Mouse (Mus musculus): ENCODE measurements around the gene Map7d1. TPM values are rescaled to one million over a fixed set of nuclear protein-coding genes. Genes with fewer than 3 reads are reported as not detected.

Gene Map7d1
- polyA plus RNA-seq, 1 experiment from 2014 or later = 5.8 TPM

- H3K27me3 ChIP-seq (ENCODE audit: control insufficient read depth, insufficient read depth, low read depth, low read length) = peaks cover 19% of the 10 kb centered on the region
- WGBS (ENCODE audit: insufficient replicate concordance) = 73% methylated on average over 17 of the region's 17 CpGs
- H3K27ac ChIP-seq (ENCODE audit: low read length) = no peak overlapping the region
- H3K4me2 ChIP-seq (ENCODE audit: low read depth, low read length) = no peak overlapping the region
- no peak for ATAC-seq (ENCODE audit: low read depth)
- no peaks in the 10 kb centered on the region for H3K36me3 ChIP-seq (ENCODE audit: control insufficient read depth, insufficient read depth)
- no peak overlapping the region for H3K9ac ChIP-seq (ENCODE audit: low read depth, low read length)
- H3K4me3 ChIP-seq (ENCODE audit: low read depth, low read length) = no peak overlapping the region
- H3K4me1 ChIP-seq (ENCODE audit: control insufficient read depth, low read depth, low read length) = peaks cover 25% of the 10 kb centered on the region
- H3K9me3 ChIP-seq (replicated peaks; ENCODE audit: control insufficient read depth, low read length) = no peaks in the 10 kb centered on the region
Measured at GRCm38 (mm10) chr4:126252411-126253237, 3.5 kb downstream of the Map7d1 start.

GRCm38 (mm10) chr4:126251655-126252254 is 4.4 kb downstream of the Map7d1 start:
- peaks cover 16% of the 10 kb centered on the region for H3K4me1 ChIP-seq (ENCODE audit: control insufficient read depth, low read depth, low read length)
- H3K36me3 ChIP-seq (ENCODE audit: control insufficient read depth, insufficient read depth) = no peaks in the 10 kb centered on the region
- H3K27ac ChIP-seq (ENCODE audit: low read length) = 0 out of 2 replicates have a peak overlapping the region, but pooled peaks have one; percentile 7
- ATAC-seq (ENCODE audit: low read depth) = no peak
- no peak overlapping the region for H3K9ac ChIP-seq (ENCODE audit: low read depth, low read length)
- no peak overlapping the region for H3K4me3 ChIP-seq (ENCODE audit: low read depth, low read length)
- H3K27me3 ChIP-seq (ENCODE audit: control insufficient read depth, insufficient read depth, low read depth, low read length) = peaks cover 11% of the 10 kb centered on the region
- H3K9me3 ChIP-seq (replicated peaks; ENCODE audit: control insufficient read depth, low read length) = no peaks in the 10 kb centered on the region
- no peak overlapping the region for H3K4me2 ChIP-seq (ENCODE audit: low read depth, low read length)
- WGBS (ENCODE audit: insufficient replicate concordance) = 32% methylated on average over 11 of the region's 11 CpGs

DNA sequence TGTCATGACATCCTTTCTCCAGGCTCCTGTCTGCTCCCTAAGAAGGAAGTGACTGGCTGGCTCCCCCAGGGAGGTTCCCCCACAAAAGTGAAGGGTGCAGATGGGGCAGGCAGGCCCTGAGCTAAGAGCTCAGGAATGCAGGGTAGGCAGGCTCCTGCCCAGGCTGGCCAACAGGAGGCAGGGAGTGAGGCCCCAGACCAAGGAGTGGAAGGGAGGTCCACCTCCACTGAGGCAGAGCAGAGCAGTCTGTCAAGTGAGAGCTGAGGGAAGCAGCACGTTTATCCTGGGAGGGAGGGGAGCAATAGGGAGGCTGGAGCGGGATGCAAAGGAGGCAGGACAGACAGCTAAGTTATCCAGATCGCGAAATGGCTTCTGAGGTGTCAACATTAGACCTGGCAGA is 5.5 kb downstream of the Map7d1 start:
- H3K27ac ChIP-seq (ENCODE audit: low read length) = no peak overlapping the region
- H3K9me3 ChIP-seq (replicated peaks; ENCODE audit: control insufficient read depth, low read length) = no peaks in the 10 kb centered on the region
- no peak overlapping the region for H3K9ac ChIP-seq (ENCODE audit: low read depth, low read length)
- H3K36me3 ChIP-seq (ENCODE audit: control insufficient read depth, insufficient read depth) = no peaks in the 10 kb centered on the region
- H3K4me3 ChIP-seq (ENCODE audit: low read depth, low read length) = no peak overlapping the region
- no peak overlapping the region for H3K4me2 ChIP-seq (ENCODE audit: low read depth, low read length)
- WGBS (ENCODE audit: insufficient replicate concordance) = 58% methylated on average over 4 of the region's 4 CpGs
- peaks cover 6% of the 10 kb centered on the region for H3K27me3 ChIP-seq (ENCODE audit: control insufficient read depth, insufficient read depth, low read depth, low read length)
- H3K4me1 ChIP-seq (ENCODE audit: control insufficient read depth, low read depth, low read length) = peaks cover 13% of the 10 kb centered on the region
- ATAC-seq (ENCODE audit: low read depth) = no peak

GRCm38 (mm10) chr4:126248261-126248868 is 7.8 kb downstream of the Map7d1 start:
- ATAC-seq (ENCODE audit: low read depth) = no peak
- no peak overlapping the region for H3K9ac ChIP-seq (ENCODE audit: low read depth, low read length)
- H3K4me2 ChIP-seq (ENCODE audit: low read depth, low read length) = no peak overlapping the region
- no peaks in the 10 kb centered on the region for H3K9me3 ChIP-seq (replicated peaks; ENCODE audit: control insufficient read depth, low read length)
- H3K27me3 ChIP-seq (ENCODE audit: control insufficient read depth, insufficient read depth, low read depth, low read length) = no peaks in the 10 kb centered on the region
- H3K36me3 ChIP-seq (ENCODE audit: control insufficient read depth, insufficient read depth) = no peaks in the 10 kb centered on the region
- 41% methylated on average over 11 of the region's 11 CpGs for WGBS (ENCODE audit: insufficient replicate concordance)
- no peak overlapping the region for H3K4me3 ChIP-seq (ENCODE audit: low read depth, low read length)
- peaks cover 2% of the 10 kb centered on the region for H3K4me1 ChIP-seq (ENCODE audit: control insufficient read depth, low read depth, low read length)
- no peak overlapping the region for H3K27ac ChIP-seq (ENCODE audit: low read length)

DNA sequence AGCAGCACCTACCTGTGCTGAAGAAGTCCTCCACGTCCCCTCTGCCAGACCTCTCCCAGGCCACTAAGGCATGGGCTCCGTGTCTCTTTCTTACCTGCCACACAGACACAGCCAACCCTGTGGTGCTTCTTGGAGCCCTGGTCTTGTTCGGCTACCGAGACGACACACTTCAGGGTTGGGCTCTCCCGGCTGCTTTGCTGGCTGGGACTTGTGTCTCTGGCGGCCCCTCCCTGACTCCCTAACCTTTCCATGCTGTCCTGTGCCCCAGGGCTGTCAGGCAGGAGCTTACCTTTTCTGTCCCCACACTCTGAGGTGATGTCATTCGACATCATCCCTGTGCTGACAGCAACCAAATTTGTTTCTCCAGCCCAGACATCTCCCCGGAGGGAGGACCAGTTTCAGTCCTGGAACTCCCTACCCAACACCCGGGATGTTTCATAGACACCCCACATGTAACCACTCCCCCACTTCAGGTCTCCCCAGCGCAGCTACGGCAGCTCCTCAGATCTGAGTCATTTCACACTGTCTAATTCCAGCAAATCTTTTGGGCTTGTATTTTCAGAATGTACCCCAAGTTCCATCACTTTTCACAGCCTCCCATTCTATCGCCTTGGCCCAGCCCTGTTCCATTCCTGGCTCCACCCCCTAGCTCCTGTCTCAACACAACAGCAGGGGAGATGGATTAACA is 9.8 kb downstream of the Map7d1 start:
- Histone ChIP-seq H3K9me3 (replicated peaks; ENCODE audit: control insufficient read depth, low read length) (no peaks in the 10 kb centered on the region), H3K4me1 (ENCODE audit: control insufficient read depth, low read depth, low read length) (no peaks in the 10 kb centered on the region), H3K36me3 (ENCODE audit: control insufficient read depth, insufficient read depth) (no peaks in the 10 kb centered on the region), H3K27ac (ENCODE audit: low read length) (no peak overlapping the region), H3K27me3 (ENCODE audit: control insufficient read depth, insufficient read depth, low read depth, low read length) (no peaks in the 10 kb centered on the region), H3K4me3 (ENCODE audit: low read depth, low read length) (no peak overlapping the region), H3K4me2 (ENCODE audit: low read depth, low read length) (no peak overlapping the region), H3K9ac (ENCODE audit: low read depth, low read length) (no peak overlapping the region)
- ATAC-seq (ENCODE audit: low read depth) = no peak
- WGBS (ENCODE audit: insufficient replicate concordance) = 71% methylated on average over 13 of the region's 13 CpGs

GRCm38 (mm10) chr4:126242510-126242909 is 13.6 kb downstream of the Map7d1 start:
- no peak overlapping the region for H3K4me3 ChIP-seq (ENCODE audit: low read depth, low read length)
- H3K9me3 ChIP-seq (replicated peaks; ENCODE audit: control insufficient read depth, low read length) = no peaks in the 10 kb centered on the region
- ATAC-seq (ENCODE audit: low read depth) = no peak
- 75% methylated on average over 6 of the region's 6 CpGs for WGBS (ENCODE audit: insufficient replicate concordance)
- H3K4me1 ChIP-seq (ENCODE audit: control insufficient read depth, low read depth, low read length) = no peaks in the 10 kb centered on the region
- H3K9ac ChIP-seq (ENCODE audit: low read depth, low read length) = no peak overlapping the region
- H3K27ac ChIP-seq (ENCODE audit: low read length) = no peak overlapping the region
- no peaks in the 10 kb centered on the region for H3K36me3 ChIP-seq (ENCODE audit: control insufficient read depth, insufficient read depth)
- H3K4me2 ChIP-seq (ENCODE audit: low read depth, low read length) = no peak overlapping the region
- no peaks in the 10 kb centered on the region for H3K27me3 ChIP-seq (ENCODE audit: control insufficient read depth, insufficient read depth, low read depth, low read length)

GRCm38 (mm10) chr4:126241956-126242355 is 14.2 kb downstream of the Map7d1 start:
- Histone ChIP-seq H3K9ac (ENCODE audit: low read depth, low read length) (no peak overlapping the region), H3K9me3 (replicated peaks; ENCODE audit: control insufficient read depth, low read length) (no peaks in the 10 kb centered on the region), H3K4me1 (ENCODE audit: control insufficient read depth, low read depth, low read length) (no peaks in the 10 kb centered on the region), H3K27me3 (ENCODE audit: control insufficient read depth, insufficient read depth, low read depth, low read length) (no peaks in the 10 kb centered on the region), H3K4me3 (ENCODE audit: low read depth, low read length) (no peak overlapping the region), H3K36me3 (ENCODE audit: control insufficient read depth, insufficient read depth) (no peaks in the 10 kb centered on the region), H3K4me2 (ENCODE audit: low read depth, low read length) (no peak overlapping the region), H3K27ac (ENCODE audit: low read length) (no peak overlapping the region)
- no peak for ATAC-seq (ENCODE audit: low read depth)
- 61% methylated on average over 9 of the region's 9 CpGs for whole genome bisulfite sequencing (ENCODE audit: insufficient replicate concordance)

DNA sequence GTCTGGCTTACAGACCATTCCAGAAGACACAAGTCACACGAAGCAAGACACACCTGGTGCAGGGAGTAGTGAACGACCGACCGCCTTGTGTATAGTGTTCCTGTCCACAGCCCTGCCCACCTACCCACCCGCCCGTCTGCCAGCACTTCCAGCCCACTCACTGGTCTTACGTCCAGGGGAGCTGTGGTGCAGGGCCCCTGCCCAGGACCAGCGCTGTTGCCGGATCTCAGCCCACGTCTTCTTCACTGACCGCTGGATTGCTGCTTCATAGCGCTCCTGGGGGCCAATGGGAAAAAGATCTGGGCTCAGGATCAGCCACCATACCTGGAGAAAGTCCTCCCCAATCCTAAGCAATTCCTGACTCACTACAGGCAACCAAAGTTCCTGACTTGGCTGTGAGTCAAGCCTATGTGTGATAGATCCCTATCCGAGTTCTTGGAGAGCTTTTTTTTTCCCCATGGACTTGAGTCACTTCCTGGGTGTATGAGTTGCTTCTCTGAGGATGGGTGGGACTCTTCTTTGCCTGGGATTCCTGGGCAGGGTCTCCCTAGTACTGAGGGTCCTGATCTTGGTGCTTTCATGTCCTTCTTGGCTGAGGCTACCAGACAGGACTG is 16.2 kb downstream of the Map7d1 start:
- Histone ChIP-seq H3K27me3 (ENCODE audit: control insufficient read depth, insufficient read depth, low read depth, low read length) (no peaks in the 10 kb centered on the region), H3K27ac (ENCODE audit: low read length) (no peak overlapping the region), H3K4me3 (ENCODE audit: low read depth, low read length) (no peak overlapping the region), H3K9ac (ENCODE audit: low read depth, low read length) (no peak overlapping the region), H3K4me2 (ENCODE audit: low read depth, low read length) (no peak overlapping the region), H3K4me1 (ENCODE audit: control insufficient read depth, low read depth, low read length) (no peaks in the 10 kb centered on the region), H3K9me3 (replicated peaks; ENCODE audit: control insufficient read depth, low read length) (no peaks in the 10 kb centered on the region), H3K36me3 (ENCODE audit: control insufficient read depth, insufficient read depth) (no peaks in the 10 kb centered on the region; the same call in 1 of the 2 replicates)
- WGBS (ENCODE audit: insufficient replicate concordance) = 77% methylated on average over 13 of the region's 13 CpGs
- ATAC-seq (ENCODE audit: low read depth) = no peak
